Mouse (Mus musculus) erythroblast, adult 5-6 weeks (primary cell): ENCODE data around the gene Gm10188. TPM values are rescaled to one million over a fixed set of nuclear protein-coding genes. Genes with fewer than 3 reads are reported as not detected.

ENCODE experiments used
- ATAC-seq: replicated peaks from 2 replicates; pipeline ENCODE4 v1.8.0; 2016; ENCODE audit warnings: moderate number of reproducible peaks, mild to moderate bottlenecking, moderate TSS enrichment, inconsistent platforms; ENCODE audit not compliant: poor library complexity, low FRiP score, severe bottlenecking
- total RNA-seq, 2 experiments: library from RNA; stranded (forward) in 1 of 2; stranded (reverse) in 1 of 2; fragments of 150-400 nt in 1 of 2; fragments of 200-764, 138-1000 nt in 1 of 2; gene quantifications; 2 replicates each; pipeline versions ENCODE4 v1.2.3 to v1.2.4; 2015 to 2017; ENCODE audit warnings: low replicate concordance in 2 of 2

The Gm10188 gene
- not detected in 2 replicates for total RNA-seq (2015; ENCODE audit: low replicate concordance)
- total RNA-seq (2017; ENCODE audit: low replicate concordance): not detected in 2 replicates

GRCm38 (mm10) chr1:132229667-132230066, at the start of gene Gm10188:
Gene Gm10188 (minus strand): TSS chr1:132229767.
- ATAC-seq: no peak

GRCm38 (mm10) chr1:132277124-132277523, 47.6 kb upstream of the Gm10188 start:
- ATAC-seq: no peak

GRCm38 (mm10) chr1:132276694-132277093, 47.1 kb upstream of the Gm10188 start:
- no peak for ATAC-seq

GRCm38 (mm10) chr1:132271237-132271636, 41.7 kb upstream of the Gm10188 start:
- ATAC-seq: no peak

- no peak for ATAC-seq
Observed at GRCm38 (mm10) chr1:132268418-132269060, 39.0 kb upstream of the Gm10188 start.

- no peak for ATAC-seq
Observed at GRCm38 (mm10) chr1:132267959-132268358, 38.4 kb upstream of the Gm10188 start.

- no peak for ATAC-seq
Observed at GRCm38 (mm10) chr1:132266791-132267557, 37.4 kb upstream of the Gm10188 start.

- no peak for ATAC-seq
Observed at GRCm38 (mm10) chr1:132265936-132266335, 36.4 kb upstream of the Gm10188 start.

GRCm38 (mm10) chr1:132265211-132265859, 35.8 kb upstream of the Gm10188 start:
- ATAC-seq: no peak

GRCm38 (mm10) chr1:132264577-132264976, 35.0 kb upstream of the Gm10188 start:
- ATAC-seq: peak; percentile 88

GRCm38 (mm10) chr1:132263618-132264017, 34.1 kb upstream of the Gm10188 start:
- ATAC-seq: no peak

GRCm38 (mm10) chr1:132261058-132261457, 31.5 kb upstream of the Gm10188 start:
- 0 out of 2 replicates have a peak, but pooled peaks have one; percentile 31 for ATAC-seq

GRCm38 (mm10) chr1:132260331-132260730, 30.8 kb upstream of the Gm10188 start:
- ATAC-seq: no peak

- no peak for ATAC-seq
Observed at GRCm38 (mm10) chr1:132254467-132254866, 24.9 kb upstream of the Gm10188 start.

- ATAC-seq: no peak
Observed at GRCm38 (mm10) chr1:132246641-132247040, 17.1 kb upstream of the Gm10188 start.

- no peak for ATAC-seq
Observed at GRCm38 (mm10) chr1:132246137-132246536, 16.6 kb upstream of the Gm10188 start.

GRCm38 (mm10) chr1:132245010-132245409, 15.4 kb upstream of the Gm10188 start:
- no peak for ATAC-seq

GRCm38 (mm10) chr1:132237585-132238159, 8.1 kb upstream of the Gm10188 start:
- ATAC-seq: peak; percentile 72; the same call in 1 of the 2 replicates

- ATAC-seq: no peak
Observed at GRCm38 (mm10) chr1:132234757-132235273, 5.2 kb upstream of the Gm10188 start.

GRCm38 (mm10) chr1:132233566-132233965, 4.0 kb upstream of the Gm10188 start:
- ATAC-seq: 0 out of 2 replicates have a peak, but pooled peaks have one; percentile 42
